Mouse (Mus musculus) neural tube, embryonic 14.5 days (tissue): Measurements from ENCODE around the gene Dcst1. TPM values are rescaled to one million over a fixed set of nuclear protein-coding genes. Genes with fewer than 3 reads are reported as not detected.

Experiments used
- ATAC-seq: fragments of 200-750 bp; cut with Nextera tagmentation; 2 replicates; pipeline ENCODE4 v1.8.0; 2017; ENCODE audit warnings: low read depth, mild to moderate bottlenecking, moderate TSS enrichment, moderate library complexity
- H3K27ac ChIP-seq: fragments of 300-500 bp; sonication (generic); 2 replicates; pipeline ENCODE4 v1.5.1; 2014; ENCODE audit warnings: low read depth, mild to moderate bottlenecking, control low read depth, low read length, moderate library complexity, mixed read lengths
- H3K27me3 ChIP-seq: fragments of 300-500 bp; sonication (generic); 2 replicates; pipeline ENCODE4 v1.6.1; 2014; ENCODE audit warnings: low read length; ENCODE audit not compliant: control insufficient read depth, insufficient read depth
- H3K36me3 ChIP-seq: fragments of 300-500 bp; sonication (generic); 2 replicates; pipeline ENCODE4 v1.6.1; 2014; ENCODE audit warnings: low read length, mixed read lengths; ENCODE audit not compliant: control insufficient read depth, insufficient read depth
- H3K4me1 ChIP-seq: fragments of 300-500 bp; sonication (generic); 2 replicates; pipeline ENCODE4 v1.6.1; 2014; ENCODE audit warnings: low read length; ENCODE audit not compliant: control insufficient read depth, insufficient read depth
- H3K4me2 ChIP-seq: fragments of 300-500 bp; sonication (generic); 2 replicates; pipeline ENCODE4 v1.6.1; 2014; ENCODE audit warnings: mild to moderate bottlenecking, low read depth, low read length, control low read depth
- H3K4me3 ChIP-seq: fragments of 300-500 bp; sonication (generic); 2 replicates; pipeline ENCODE4 v1.5.1; 2014; ENCODE audit warnings: low read depth, low read length, control low read depth, mixed read lengths
- H3K9ac ChIP-seq: fragments of 300-500 bp; sonication (generic); replicated peaks from 2 replicates; pipeline ENCODE4 v1.6.1; 2014; ENCODE audit warnings: low read depth, mild to moderate bottlenecking, control low read depth, low read length, mixed read lengths
- H3K9me3 ChIP-seq: fragments of 300-500 bp; sonication (generic); 2 replicates; pipeline ENCODE4 v1.6.1; 2016; ENCODE audit warnings: low read length; ENCODE audit not compliant: control insufficient read depth
- WGBS: fragments of 180-500 bp; shearing (Covaris S2); extraction: QIAGEN DNeasy Blood & Tissue Kit; methylation state at CpG from one replicate; pipeline ENCODE4 v1.1.7; 2014; 5-methylcytosine and 5-hydroxymethylcytosine counted together
- polyA plus RNA-seq: library from polyadenylated mRNA; unstranded; fragments of >200 nt; fragmentation: Nextera tagmentation; extraction: Ambion mirVana; gene quantifications from 2 replicates; pipeline ENCODE4 v1.2.1, GENCODE M21; 2014

Dcst1 gene
- polyA plus RNA-seq, 1 experiment from 2014 or later = 1.4 TPM

DNA sequence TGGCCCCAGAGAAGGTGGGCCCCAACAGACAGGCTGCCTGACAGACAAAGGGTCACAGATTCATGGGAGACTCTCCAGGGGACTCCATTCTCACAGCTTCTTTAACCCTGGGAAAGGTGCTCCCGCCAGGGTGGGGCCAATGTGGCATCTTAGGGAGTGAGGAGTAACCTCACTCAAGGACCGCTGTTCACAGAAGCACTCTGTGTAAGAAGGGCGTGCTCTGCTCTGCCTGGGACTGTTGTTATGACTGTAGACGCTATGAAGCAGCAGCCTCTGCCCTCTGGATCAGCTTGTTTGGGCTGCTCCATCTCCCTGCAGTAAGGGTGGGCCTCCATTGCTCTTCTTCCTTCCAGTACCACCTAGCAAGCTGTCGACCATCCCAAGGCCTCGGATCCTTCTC lies 60.6 kb downstream of the Dcst1 start:
- Histone ChIP-seq H3K27ac (no peak overlapping the region), H3K9me3 (no peaks in the 10 kb centered on the region), H3K4me1 (no peaks in the 10 kb centered on the region), H3K27me3 (no peaks in the 10 kb centered on the region), H3K9ac (no peak overlapping the region), H3K36me3 (no peaks in the 10 kb centered on the region), H3K4me3 (no peak overlapping the region), H3K4me2 (no peak overlapping the region)
- 66% methylated on average over 6 of the region's 6 CpGs for WGBS
- no peak for ATAC-seq

DNA sequence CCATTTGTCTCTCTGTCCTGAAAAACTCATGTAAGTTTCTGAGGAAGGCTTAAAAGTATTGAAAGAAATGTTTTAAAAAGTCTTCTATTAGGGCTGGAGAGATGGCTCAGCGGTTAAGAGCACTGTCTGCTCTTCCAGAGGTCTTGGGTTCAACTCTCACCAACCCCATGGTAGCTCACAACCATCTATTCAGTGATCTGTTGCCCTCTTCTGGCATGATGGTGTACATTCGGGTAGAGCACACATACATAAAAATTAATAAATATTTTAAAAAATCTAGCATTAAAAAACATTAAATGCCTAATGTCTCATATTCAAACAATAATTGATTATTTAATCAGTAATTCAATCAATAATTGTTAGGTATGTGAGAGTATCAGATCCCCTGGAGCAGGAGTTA lies 64.5 kb downstream of the Dcst1 start:
- Histone ChIP-seq H3K27me3 (no peaks in the 10 kb centered on the region), H3K27ac (no peak overlapping the region), H3K4me2 (no peak overlapping the region), H3K4me3 (no peak overlapping the region), H3K36me3 (no peaks in the 10 kb centered on the region), H3K9ac (no peak overlapping the region), H3K4me1 (no peaks in the 10 kb centered on the region), H3K9me3 (no peaks in the 10 kb centered on the region)
- ATAC-seq = no peak
- 73% methylated on average over 2 of the region's 2 CpGs for WGBS

Other genes with a start within 250 kb of the Dcst1 start
- 0.66 TPM in 1 of 2 replicates, not detected in the other for gene Pklr, start 229.1 kb downstream of the Dcst1 start, polyA plus RNA-seq
- 25.4 and 28.7 TPM in 2 replicates for gene Hcn3, start 205.1 kb downstream of the Dcst1 start, polyA plus RNA-seq
- 17.5 and 19.6 TPM in 2 replicates for gene Clk2, start 200.5 kb downstream of the Dcst1 start, polyA plus RNA-seq
- gene Scamp3, start 187.8 kb downstream of the Dcst1 start, polyA plus RNA-seq = 126 and 153 TPM in 2 replicates
- 38.5 and 41.7 TPM in 2 replicates for gene Fam189b, start 182.1 kb downstream of the Dcst1 start, polyA plus RNA-seq
- gene Gba, start 162.3 kb downstream of the Dcst1 start, polyA plus RNA-seq = 41.5 and 49.7 TPM in 2 replicates
- gene Thbs3, start 150.1 kb downstream of the Dcst1 start, polyA plus RNA-seq = 34.7 and 36.6 TPM in 2 replicates
- 147 and 151 TPM in 2 replicates for gene Mtx1, start 138.2 kb downstream of the Dcst1 start, polyA plus RNA-seq
- gene Muc1, start 136.2 kb downstream of the Dcst1 start, polyA plus RNA-seq = 0.90 and 1.4 TPM in 2 replicates
- gene Krtcap2, start 119.3 kb downstream of the Dcst1 start, polyA plus RNA-seq = 206 and 240 TPM in 2 replicates
- gene Trim46, start 118.9 kb downstream of the Dcst1 start, polyA plus RNA-seq = 61.6 and 70.7 TPM in 2 replicates
- gene Dpm3, start 105.9 kb downstream of the Dcst1 start, polyA plus RNA-seq = 69.6 and 84.4 TPM in 2 replicates
- 36.7 and 39.8 TPM in 2 replicates for gene Slc50a1, start 94.7 kb downstream of the Dcst1 start, polyA plus RNA-seq
- 6.8 and 10.5 TPM in 2 replicates for gene Efna1, start 84.1 kb downstream of the Dcst1 start, polyA plus RNA-seq
- 85.7 and 96.9 TPM in 2 replicates for gene Efna3, start 42.3 kb downstream of the Dcst1 start, polyA plus RNA-seq
- 4.3 and 6.1 TPM in 2 replicates for gene Efna4, start 27.2 kb downstream of the Dcst1 start, polyA plus RNA-seq
- gene Adam15, start 15.3 kb downstream of the Dcst1 start, polyA plus RNA-seq = 37.6 and 48.3 TPM in 2 replicates
- 0.19 and 0.25 TPM in 2 replicates for gene Dcst2, start 3.3 kb downstream of the Dcst1 start, polyA plus RNA-seq
- 0.40 and 0.78 TPM in 2 replicates for gene Zbtb7b, start 29.5 kb upstream of the Dcst1 start, polyA plus RNA-seq
- 0.88 and 1.9 TPM in 2 replicates for gene Lenep, start 37.5 kb upstream of the Dcst1 start, polyA plus RNA-seq
- 29.5 and 30.8 TPM in 2 replicates for gene Flad1, start 46.6 kb upstream of the Dcst1 start, polyA plus RNA-seq
- 72.0 and 85.4 TPM in 2 replicates for gene Cks1b, start 53.1 kb upstream of the Dcst1 start, polyA plus RNA-seq
- 4.1 and 18.9 TPM in 2 replicates for gene Shc1, start 53.2 kb upstream of the Dcst1 start, polyA plus RNA-seq
- 39.8 and 50.3 TPM in 2 replicates for gene Pygo2, start 65.0 kb upstream of the Dcst1 start, polyA plus RNA-seq
- 8.2 and 9.6 TPM in 2 replicates for gene Pbxip1, start 71.5 kb upstream of the Dcst1 start, polyA plus RNA-seq
- gene Pmvk, start 89.3 kb upstream of the Dcst1 start, polyA plus RNA-seq = 115 and 137 TPM in 2 replicates
- gene Kcnn3, start 154.9 kb upstream of the Dcst1 start, polyA plus RNA-seq = 6.1 and 9.9 TPM in 2 replicates